Mouse (Mus musculus): ENCODE data around the gene Dctn5. TPM values are rescaled to one million over a fixed set of nuclear protein-coding genes. Genes with fewer than 3 reads are reported as not detected.

Gene Dctn5
- polyA plus RNA-seq, 1 experiment from 2014 or later = 144 TPM

DNA sequence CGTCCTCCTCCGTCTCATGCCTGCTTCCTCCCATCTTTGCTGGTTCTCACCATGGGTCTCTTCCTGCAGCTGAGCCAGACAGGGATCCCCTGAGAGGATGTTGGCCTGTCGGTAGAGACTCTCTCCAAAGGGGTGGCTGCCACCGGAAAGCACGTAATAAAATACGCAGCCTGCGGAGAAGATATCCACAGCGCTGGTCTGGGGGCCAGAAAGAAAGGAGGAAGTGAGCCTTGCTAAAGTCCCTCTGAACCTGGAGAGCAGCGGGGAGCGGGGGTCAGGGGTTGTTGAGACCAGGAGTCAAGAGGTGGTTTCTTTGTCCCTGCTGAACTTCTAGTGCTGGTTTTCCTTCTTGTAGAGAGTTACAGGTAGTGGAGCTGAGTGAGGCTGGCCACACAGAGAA, 38.8 kb downstream of the Dctn5 start:
- no peaks in the 10 kb centered on the region for H3K27me3 ChIP-seq (ENCODE audit: control insufficient read depth, insufficient read depth, low read length)
- no peaks in the 10 kb centered on the region for H3K9me3 ChIP-seq (ENCODE audit: control insufficient read depth, low read length)
- no peak overlapping the region for H3K4me3 ChIP-seq (ENCODE audit: low read depth, low read length)
- no peak overlapping the region for H3K4me2 ChIP-seq (replicated peaks; ENCODE audit: low read depth, low read length)
- no peak for ATAC-seq (ENCODE audit: low FRiP score)
- H3K4me1 ChIP-seq (replicated peaks; ENCODE audit: control insufficient read depth, insufficient read depth, low read length) = no peaks in the 10 kb centered on the region
- peaks cover 4% of the 10 kb centered on the region; the same call in 1 of the 2 replicates for H3K36me3 ChIP-seq (ENCODE audit: control insufficient read depth, insufficient read depth, low read length)
- no peak overlapping the region for H3K9ac ChIP-seq (ENCODE audit: low read depth, low read length)
- 71% methylated on average over 10 of the region's 10 CpGs for WGBS
- no peak for DNase-seq (ENCODE audit: low spot score)
- no peak overlapping the region for H3K27ac ChIP-seq (ENCODE audit: low read depth, low read length)

DNA sequence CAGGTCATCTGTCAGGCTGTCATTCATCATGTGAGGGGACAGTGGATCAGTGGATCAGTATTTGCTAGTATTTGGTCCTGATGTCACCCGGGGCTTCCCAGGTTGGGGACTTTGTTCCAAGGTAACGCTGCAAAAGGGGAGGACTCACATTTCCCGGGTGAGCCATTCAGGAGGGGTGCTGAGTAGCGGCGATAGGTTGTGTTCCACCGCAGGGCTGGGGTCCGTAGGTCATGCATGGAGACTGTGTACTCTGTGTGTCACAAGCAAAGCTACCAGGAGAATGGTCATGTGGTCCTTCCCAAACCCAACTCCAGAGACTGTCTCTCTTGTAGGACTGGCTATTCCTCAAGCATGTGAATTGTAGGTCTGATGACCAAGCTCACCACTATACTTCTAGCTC, 47.9 kb downstream of the Dctn5 start:
- no peak overlapping the region for H3K4me2 ChIP-seq (replicated peaks; ENCODE audit: low read depth, low read length)
- H3K9ac ChIP-seq (ENCODE audit: low read depth, low read length) = no peak overlapping the region
- no peak for DNase-seq (ENCODE audit: low spot score)
- H3K27me3 ChIP-seq (ENCODE audit: control insufficient read depth, insufficient read depth, low read length) = no peaks in the 10 kb centered on the region
- no peaks in the 10 kb centered on the region for H3K9me3 ChIP-seq (ENCODE audit: control insufficient read depth, low read length)
- H3K36me3 ChIP-seq (ENCODE audit: control insufficient read depth, insufficient read depth, low read length) = no peaks in the 10 kb centered on the region
- 92% methylated on average over 7 of the region's 7 CpGs for WGBS
- H3K4me3 ChIP-seq (ENCODE audit: low read depth, low read length) = no peak overlapping the region
- H3K27ac ChIP-seq (ENCODE audit: low read depth, low read length) = no peak overlapping the region
- no peaks in the 10 kb centered on the region for H3K4me1 ChIP-seq (replicated peaks; ENCODE audit: control insufficient read depth, insufficient read depth, low read length)
- no peak for ATAC-seq (ENCODE audit: low FRiP score)

DNA sequence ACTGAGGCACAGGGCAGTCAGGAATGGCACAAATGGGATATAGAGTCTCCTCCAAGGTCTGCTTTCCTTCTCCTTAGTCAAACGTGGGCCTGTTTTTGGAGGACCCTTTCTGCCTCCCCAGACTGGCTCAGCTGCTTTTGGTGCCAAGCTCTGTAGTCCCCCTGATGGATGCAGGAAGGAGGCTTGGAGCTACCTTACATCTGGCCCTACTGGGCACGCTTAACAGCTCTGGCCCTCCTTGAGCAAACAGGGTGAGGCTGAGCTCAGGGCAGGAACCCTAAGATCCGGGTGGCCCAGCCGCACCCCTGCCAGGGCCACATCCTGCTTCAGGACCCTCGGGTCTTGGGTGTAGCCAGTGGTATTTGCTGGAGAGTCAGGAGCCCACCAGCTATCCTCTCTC, 51.7 kb downstream of the Dctn5 start:
- Histone ChIP-seq H3K27ac (ENCODE audit: low read depth, low read length) (no peak overlapping the region), H3K4me2 (replicated peaks; ENCODE audit: low read depth, low read length) (no peak overlapping the region), H3K4me3 (ENCODE audit: low read depth, low read length) (no peak overlapping the region), H3K9ac (ENCODE audit: low read depth, low read length) (no peak overlapping the region), H3K36me3 (ENCODE audit: control insufficient read depth, insufficient read depth, low read length) (no peaks in the 10 kb centered on the region), H3K4me1 (replicated peaks; ENCODE audit: control insufficient read depth, insufficient read depth, low read length) (no peaks in the 10 kb centered on the region), H3K9me3 (ENCODE audit: control insufficient read depth, low read length) (no peaks in the 10 kb centered on the region), H3K27me3 (ENCODE audit: control insufficient read depth, insufficient read depth, low read length) (no peaks in the 10 kb centered on the region)
- WGBS = 65% methylated on average over 5 of the region's 5 CpGs
- no peak for ATAC-seq (ENCODE audit: low FRiP score)
- DNase-seq (ENCODE audit: low spot score) = no peak

DNA sequence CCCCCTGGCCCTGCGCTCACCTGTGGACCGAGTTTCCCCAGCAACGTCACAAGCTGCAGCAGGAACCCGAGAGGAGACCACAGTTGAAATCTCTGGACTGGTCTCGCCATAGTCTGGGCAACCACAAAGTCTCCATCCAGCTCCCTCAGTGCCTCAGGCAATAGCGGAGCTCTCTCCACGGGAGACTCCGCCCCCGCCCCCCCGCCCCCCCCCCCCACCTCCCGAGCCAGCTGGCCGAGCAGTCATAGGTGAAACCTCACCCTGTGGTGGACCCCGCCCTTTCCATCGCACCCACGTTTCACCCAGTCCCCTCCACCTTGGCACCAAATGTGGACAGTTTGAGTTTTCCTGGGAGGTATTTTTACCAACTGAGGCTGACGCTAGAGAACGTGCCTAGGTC, 53.2 kb downstream of the Dctn5 start, which contains the start of gene Ern2:
Ern2 (minus strand) TSS at position 165 of the 400 bp plus-strand sequence.
- WGBS = 22% methylated on average over 17 of the region's 17 CpGs
- H3K4me1 ChIP-seq (replicated peaks; ENCODE audit: control insufficient read depth, insufficient read depth, low read length) = no peaks in the 10 kb centered on the region
- H3K4me3 ChIP-seq (ENCODE audit: low read depth, low read length) = no peak within 1 kb of the TSS
- ATAC-seq (ENCODE audit: low FRiP score) (no peak), DNase-seq (ENCODE audit: low spot score) (no peak)
- H3K9me3 ChIP-seq (ENCODE audit: control insufficient read depth, low read length) = no peaks in the 10 kb centered on the region
- no peak within 1 kb of the TSS for H3K9ac ChIP-seq (ENCODE audit: low read depth, low read length)
- H3K27ac ChIP-seq (ENCODE audit: low read depth, low read length) = no peak within 1 kb of the TSS
- no peak within 1 kb of the TSS for H3K4me2 ChIP-seq (replicated peaks; ENCODE audit: low read depth, low read length)
- no peaks in the 10 kb centered on the region for H3K36me3 ChIP-seq (ENCODE audit: control insufficient read depth, insufficient read depth, low read length)
- no peaks in the 10 kb centered on the region for H3K27me3 ChIP-seq (ENCODE audit: control insufficient read depth, insufficient read depth, low read length)

- 27% methylated on average over 7 of the region's 7 CpGs for WGBS
- ATAC-seq (ENCODE audit: low FRiP score) = no peak
- H3K27ac ChIP-seq (ENCODE audit: low read depth, low read length) = no peak overlapping the region
These were observed 56.6 kb downstream of the Dctn5 start for GRCm38 (mm10) chr7:122189484-122189883.

DNA sequence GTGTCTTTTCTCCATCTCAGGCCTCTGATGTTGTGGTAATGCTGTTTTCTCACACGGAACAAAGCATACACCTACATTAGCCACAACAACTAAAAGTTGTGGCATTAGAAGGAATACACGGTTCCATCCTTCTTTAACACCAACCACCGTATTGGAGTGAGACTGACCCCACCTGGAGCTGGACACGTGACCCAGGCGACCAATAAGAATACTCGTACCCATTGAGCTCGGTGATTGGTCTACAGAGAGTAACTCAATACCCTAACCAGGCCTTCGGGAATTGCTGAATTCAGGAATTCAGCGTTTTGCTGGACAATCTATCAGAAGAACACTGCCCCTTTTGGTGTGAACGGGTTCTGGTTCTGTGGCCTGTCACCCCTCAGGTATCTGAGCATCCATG, 58.3 kb downstream of the Dctn5 start:
- DNase-seq (ENCODE audit: low spot score) = no peak
- ATAC-seq (ENCODE audit: low FRiP score) = no peak
- Histone ChIP-seq H3K27ac (ENCODE audit: low read depth, low read length) (no peak overlapping the region), H3K36me3 (ENCODE audit: control insufficient read depth, insufficient read depth, low read length) (no peaks in the 10 kb centered on the region), H3K4me1 (replicated peaks; ENCODE audit: control insufficient read depth, insufficient read depth, low read length) (no peaks in the 10 kb centered on the region), H3K4me2 (replicated peaks; ENCODE audit: low read depth, low read length) (no peak overlapping the region), H3K9me3 (ENCODE audit: control insufficient read depth, low read length) (no peaks in the 10 kb centered on the region), H3K4me3 (ENCODE audit: low read depth, low read length) (no peak overlapping the region), H3K27me3 (ENCODE audit: control insufficient read depth, insufficient read depth, low read length) (no peaks in the 10 kb centered on the region), H3K9ac (ENCODE audit: low read depth, low read length) (no peak overlapping the region)
- 62% methylated on average over 10 of the region's 10 CpGs for WGBS

More at GRCm38 (mm10) chr7:122189484-122189883, 56.6 kb downstream of the Dctn5 start:
- Histone ChIP-seq H3K9ac (ENCODE audit: low read depth, low read length) (no peak overlapping the region), H3K27me3 (ENCODE audit: control insufficient read depth, insufficient read depth, low read length) (no peaks in the 10 kb centered on the region), H3K9me3 (ENCODE audit: control insufficient read depth, low read length) (no peaks in the 10 kb centered on the region), H3K36me3 (ENCODE audit: control insufficient read depth, insufficient read depth, low read length) (no peaks in the 10 kb centered on the region), H3K4me3 (ENCODE audit: low read depth, low read length) (no peak overlapping the region), H3K4me1 (replicated peaks; ENCODE audit: control insufficient read depth, insufficient read depth, low read length) (no peaks in the 10 kb centered on the region), H3K4me2 (replicated peaks; ENCODE audit: low read depth, low read length) (no peak overlapping the region)
- peak; percentile 79 for DNase-seq (ENCODE audit: low spot score)

GRCm38 (mm10) chr7:122193919-122194318, 61.1 kb downstream of the Dctn5 start:
- ATAC-seq (ENCODE audit: low FRiP score) (no peak), DNase-seq (ENCODE audit: low spot score) (no peak)
- H3K9ac ChIP-seq (ENCODE audit: low read depth, low read length) = no peak overlapping the region

GRCm38 (mm10) chr7:122196771-122197170, 63.9 kb downstream of the Dctn5 start:
- Histone ChIP-seq H3K27me3 (ENCODE audit: control insufficient read depth, insufficient read depth, low read length) (no peaks in the 10 kb centered on the region), H3K4me1 (replicated peaks; ENCODE audit: control insufficient read depth, insufficient read depth, low read length) (no peaks in the 10 kb centered on the region), H3K9me3 (ENCODE audit: control insufficient read depth, low read length) (no peaks in the 10 kb centered on the region), H3K36me3 (ENCODE audit: control insufficient read depth, insufficient read depth, low read length) (no peaks in the 10 kb centered on the region), H3K4me3 (ENCODE audit: low read depth, low read length) (no peak overlapping the region), H3K9ac (ENCODE audit: low read depth, low read length) (no peak overlapping the region), H3K4me2 (replicated peaks; ENCODE audit: low read depth, low read length) (no peak overlapping the region), H3K27ac (ENCODE audit: low read depth, low read length) (no peak overlapping the region)
- 86% methylated on average over 9 of the region's 9 CpGs for WGBS
- ATAC-seq (ENCODE audit: low FRiP score) (no peak), DNase-seq (ENCODE audit: low spot score) (no peak)

More at GRCm38 (mm10) chr7:122193919-122194318, 61.1 kb downstream of the Dctn5 start:
- no peak overlapping the region for H3K4me3 ChIP-seq (ENCODE audit: low read depth, low read length)
- no peaks in the 10 kb centered on the region for H3K36me3 ChIP-seq (ENCODE audit: control insufficient read depth, insufficient read depth, low read length)
- no peaks in the 10 kb centered on the region for H3K9me3 ChIP-seq (ENCODE audit: control insufficient read depth, low read length)
- H3K27ac ChIP-seq (ENCODE audit: low read depth, low read length) = no peak overlapping the region
- no peaks in the 10 kb centered on the region for H3K27me3 ChIP-seq (ENCODE audit: control insufficient read depth, insufficient read depth, low read length)
- H3K4me2 ChIP-seq (replicated peaks; ENCODE audit: low read depth, low read length) = no peak overlapping the region
- H3K4me1 ChIP-seq (replicated peaks; ENCODE audit: control insufficient read depth, insufficient read depth, low read length) = no peaks in the 10 kb centered on the region

GRCm38 (mm10) chr7:122197306-122197705, 64.5 kb downstream of the Dctn5 start:
- H3K9ac ChIP-seq (ENCODE audit: low read depth, low read length) = no peak overlapping the region
- DNase-seq (ENCODE audit: low spot score) = peak; percentile 67
- H3K9me3 ChIP-seq (ENCODE audit: control insufficient read depth, low read length) = no peaks in the 10 kb centered on the region
- no peaks in the 10 kb centered on the region for H3K4me1 ChIP-seq (replicated peaks; ENCODE audit: control insufficient read depth, insufficient read depth, low read length)
- no peak overlapping the region for H3K4me2 ChIP-seq (replicated peaks; ENCODE audit: low read depth, low read length)
- 44% methylated on average over 4 of the region's 4 CpGs for WGBS
- no peaks in the 10 kb centered on the region for H3K27me3 ChIP-seq (ENCODE audit: control insufficient read depth, insufficient read depth, low read length)
- ATAC-seq (ENCODE audit: low FRiP score) = no peak
- no peaks in the 10 kb centered on the region for H3K36me3 ChIP-seq (ENCODE audit: control insufficient read depth, insufficient read depth, low read length)
- H3K27ac ChIP-seq (ENCODE audit: low read depth, low read length) = no peak overlapping the region
- no peak overlapping the region for H3K4me3 ChIP-seq (ENCODE audit: low read depth, low read length)
